Mouse (Mus musculus) Muller cell, postnatal 12 days (primary cell): Measurements from ENCODE around the gene Fam198a.

Experiments used
- DNase-seq: peaks from one replicate; pipeline ENCODE4 v3.0.0-alpha.2; 2015; ENCODE audit errors: inconsistent ontology term

Fam198a gene

DNA sequence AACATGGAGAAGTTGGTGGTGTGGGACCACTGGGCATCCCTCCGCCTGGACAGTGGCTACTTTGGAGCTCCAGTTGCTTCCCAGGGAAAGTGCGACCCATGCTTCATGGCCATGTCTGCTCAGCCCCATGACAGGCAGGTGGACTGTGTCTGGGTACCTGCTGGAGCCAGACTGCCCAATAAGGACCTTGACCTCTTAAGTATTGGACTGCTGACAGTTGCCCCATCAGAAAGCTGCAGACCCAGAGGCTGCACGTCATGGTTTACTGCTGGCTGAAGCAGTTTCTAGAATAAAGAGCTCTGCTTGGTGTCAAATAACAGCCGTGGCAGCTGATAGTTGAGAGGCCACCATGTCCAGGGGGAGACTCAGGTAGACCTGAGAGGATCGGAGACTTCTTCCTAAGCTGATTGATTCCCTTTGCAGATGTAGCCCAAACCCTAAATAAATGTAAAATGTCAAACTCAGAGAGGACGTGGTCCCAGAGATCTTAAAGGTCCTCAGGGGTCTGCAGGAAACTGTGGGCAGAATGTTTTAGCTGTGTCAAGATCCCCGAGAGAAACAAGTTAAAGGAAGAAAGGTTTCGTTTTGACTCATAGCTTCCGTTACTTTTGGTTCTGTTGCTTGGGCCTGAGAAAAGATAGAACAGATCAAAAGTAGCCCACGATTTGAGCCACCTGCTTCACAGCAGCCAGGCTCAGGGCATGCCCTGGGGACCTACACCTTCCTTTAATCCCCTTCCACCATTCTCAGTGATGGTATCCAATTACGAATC, 24.0 kb upstream of the Fam198a start:
- DNase-seq, result no peak

- DNase-seq, result no peak
Observed at GRCm38 (mm10) chr9:121927721-121928120, 23.1 kb upstream of the Fam198a start.

GRCm38 (mm10) chr9:121928498-121928897, 22.3 kb upstream of the Fam198a start:
- no peak for DNase-seq

- DNase-seq, result no peak
Observed at GRCm38 (mm10) chr9:121934856-121935255, 15.9 kb upstream of the Fam198a start.

GRCm38 (mm10) chr9:121936952-121937351, 13.8 kb upstream of the Fam198a start:
- DNase-seq, result no peak

GRCm38 (mm10) chr9:121937451-121937864, 13.3 kb upstream of the Fam198a start:
- DNase-seq, result peak; percentile 9

- DNase-seq, result peak; percentile 33
Observed at GRCm38 (mm10) chr9:121937944-121938355, 12.8 kb upstream of the Fam198a start.

DNA sequence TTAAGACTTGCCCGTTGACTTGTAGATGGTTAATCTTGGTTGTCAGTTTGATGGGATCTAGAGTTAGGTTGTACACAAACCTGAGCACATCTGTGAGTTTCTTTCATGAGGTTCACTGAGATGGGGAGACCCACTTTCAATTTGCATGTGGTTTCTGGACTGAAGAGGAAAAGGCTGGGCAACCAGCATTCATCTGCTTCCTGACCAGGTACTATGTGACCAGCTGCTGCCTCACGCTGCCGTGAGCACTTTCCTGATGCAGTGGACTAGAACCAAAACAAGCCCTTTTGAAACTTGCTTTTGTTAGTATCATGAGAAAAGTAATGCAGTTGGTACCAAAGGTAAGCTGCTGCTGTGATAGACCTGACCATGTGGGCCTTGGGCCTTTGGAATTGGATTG, 7.8 kb upstream of the Fam198a start:
- DNase-seq, result no peak

GRCm38 (mm10) chr9:121943628-121944027, 7.2 kb upstream of the Fam198a start:
- DNase-seq, result no peak

DNA sequence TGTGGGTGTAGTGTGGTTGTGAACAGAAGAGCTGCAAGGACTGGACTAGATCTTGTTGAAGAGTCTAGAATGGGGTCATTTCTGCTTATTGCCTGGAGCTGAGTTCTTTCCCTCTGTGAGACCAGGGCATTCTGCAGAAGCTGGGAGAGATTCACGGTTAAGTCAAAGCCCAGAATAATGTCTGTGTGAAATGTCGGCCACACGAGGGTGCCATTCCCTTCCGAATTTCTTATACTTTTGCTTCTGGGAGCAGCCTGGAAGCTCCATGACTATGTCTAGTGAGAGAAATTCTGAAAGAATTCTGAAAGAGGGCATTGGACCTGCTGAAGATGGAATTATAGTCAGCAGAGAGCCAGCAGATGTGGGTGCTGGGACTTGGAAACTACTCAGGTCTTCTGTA, 3.0 kb upstream of the Fam198a start:
- peak; percentile 66 for DNase-seq

DNA sequence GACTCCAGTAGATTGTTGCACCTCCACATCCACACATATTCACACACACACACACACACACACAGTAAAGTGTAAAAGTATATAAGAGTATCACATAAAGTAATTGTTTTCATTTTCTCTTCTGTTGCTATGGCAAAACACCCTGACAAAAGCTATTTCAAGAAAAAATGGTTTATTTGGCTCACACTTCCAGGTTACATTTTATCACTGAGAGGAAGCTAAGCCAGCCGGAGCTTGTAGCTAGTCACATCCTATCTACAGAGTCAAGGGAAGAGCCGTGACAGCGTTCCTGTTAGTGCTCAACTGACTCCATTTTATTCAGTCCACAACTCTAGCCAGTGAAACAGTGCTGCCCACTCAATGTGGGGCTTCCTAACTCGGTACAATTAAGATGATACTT, 2.4 kb upstream of the Fam198a start:
- no peak for DNase-seq

- no peak for DNase-seq
Observed at GRCm38 (mm10) chr9:121951114-121951423, 281 bp downstream of the Fam198a start.

GRCm38 (mm10) chr9:121952596-121952995, 1.8 kb downstream of the Fam198a start:
- no peak for DNase-seq

GRCm38 (mm10) chr9:121959966-121960635, 9.3 kb downstream of the Fam198a start:
- DNase-seq, result peak; percentile 69

DNA sequence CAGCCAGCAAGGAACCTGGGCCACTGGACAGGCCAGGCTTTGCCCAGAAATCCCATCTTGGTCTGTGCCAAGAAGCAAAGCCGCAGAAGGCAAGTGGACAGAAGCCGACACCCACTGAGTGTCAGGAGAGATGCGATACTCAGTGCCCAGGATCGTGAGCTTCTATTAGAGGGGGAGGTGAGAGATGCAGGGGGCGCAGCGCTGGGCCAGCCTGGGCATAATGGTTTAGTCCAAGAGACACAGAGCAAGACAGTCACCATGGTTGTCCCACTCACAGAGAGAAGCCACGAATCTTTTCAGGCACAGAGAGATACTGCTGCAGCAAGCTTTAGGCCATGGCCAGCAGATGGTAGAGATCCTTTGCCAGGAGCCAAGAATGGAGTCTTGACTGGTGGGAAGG, 14.2 kb downstream of the Fam198a start:
- no peak for DNase-seq

DNA sequence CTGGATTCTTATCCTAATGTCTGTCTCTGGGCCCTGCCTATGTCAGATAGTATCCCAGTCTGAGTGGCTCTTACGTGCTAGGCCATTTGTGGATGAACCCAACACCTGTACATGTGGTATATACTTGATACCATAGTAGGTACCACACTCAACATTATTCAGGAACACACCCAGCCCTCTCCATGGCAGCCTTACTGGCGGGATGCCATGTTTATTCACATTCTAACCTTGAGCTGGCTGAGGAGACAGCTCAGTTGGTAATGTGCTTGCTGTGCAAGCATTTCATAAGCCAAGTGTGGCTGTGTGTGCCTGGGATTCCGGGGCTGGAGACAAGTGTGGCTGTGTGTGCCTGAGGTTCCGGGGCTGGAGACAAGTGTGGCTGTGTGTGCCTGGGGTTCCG, 17.5 kb downstream of the Fam198a start:
- DNase-seq, result no peak

- DNase-seq, result no peak
Observed at GRCm38 (mm10) chr9:121969841-121970381, 19.1 kb downstream of the Fam198a start.

DNA sequence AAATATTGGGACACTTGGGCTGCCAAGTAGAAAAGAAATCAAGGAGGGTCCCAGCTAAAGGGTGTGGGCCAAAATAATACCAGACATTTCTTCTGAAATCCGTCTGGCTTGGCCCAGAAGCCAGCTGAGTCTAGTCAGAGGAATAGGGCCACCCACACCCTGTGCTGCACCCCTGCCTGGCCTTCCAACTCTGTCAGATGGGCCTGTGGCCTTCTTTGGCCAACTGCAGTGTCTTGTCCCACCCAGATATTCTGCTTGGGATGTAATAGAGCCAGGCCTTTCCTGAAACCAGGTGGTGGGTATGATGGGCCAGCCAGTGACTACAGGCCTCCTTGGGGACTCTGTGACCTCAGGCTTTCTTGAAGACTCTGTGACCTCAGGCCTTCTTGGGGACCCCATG, 22.4 kb downstream of the Fam198a start:
- DNase-seq, result no peak

GRCm38 (mm10) chr9:121974141-121974986, 23.6 kb downstream of the Fam198a start:
- DNase-seq, result peak; percentile 77

- DNase-seq, result peak; percentile 13
Observed at GRCm38 (mm10) chr9:121975321-121975720, 24.5 kb downstream of the Fam198a start.

GRCm38 (mm10) chr9:121981046-121981445, 30.3 kb downstream of the Fam198a start:
- DNase-seq, result no peak

- DNase-seq, result no peak
Observed at GRCm38 (mm10) chr9:121981466-121982105, 30.8 kb downstream of the Fam198a start.
